Mouse (Mus musculus) left cerebral cortex, postnatal 4 days (tissue): ENCODE measurements at regions not wholly inside any gene's neighbourhood (a gene's known extent, or its start where the extent isn't known, plus 50 kb on each side); places are given as distances from the start of the nearest gene placed in this dataset.

Source experiments
- DNase-seq: peaks from one replicate; pipeline ENCODE4 v3.0.0-alpha.2; 2022
- intact Hi-C: fragments of 180-260 bp; cut with DNase I; formaldehyde crosslinking; loops from one replicate; pipeline ENCODE4 v1.15.1; 2025

DNA sequence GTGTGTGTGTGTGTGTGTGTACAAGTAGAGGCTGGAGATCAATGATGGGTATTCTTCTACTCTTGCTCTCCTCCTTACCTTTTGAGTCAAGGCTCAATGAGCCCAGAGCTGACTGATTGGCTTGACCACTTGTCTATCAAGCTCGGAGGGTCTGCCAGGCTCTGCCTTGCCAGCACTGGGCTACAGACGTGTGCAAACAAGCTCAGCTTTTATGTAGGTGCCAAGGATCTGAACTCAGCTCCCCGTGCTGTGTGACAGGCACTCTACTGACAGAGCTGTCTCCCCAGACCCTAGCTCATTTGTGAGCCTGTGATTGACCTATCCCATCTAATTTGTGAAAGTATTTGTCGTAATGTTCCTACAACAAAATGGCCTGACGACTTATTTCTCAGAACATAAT, 54.2 kb upstream of the Cdc42bpa start:
- intact Hi-C loops = no loop called here
- DNase-seq = no peak

DNA sequence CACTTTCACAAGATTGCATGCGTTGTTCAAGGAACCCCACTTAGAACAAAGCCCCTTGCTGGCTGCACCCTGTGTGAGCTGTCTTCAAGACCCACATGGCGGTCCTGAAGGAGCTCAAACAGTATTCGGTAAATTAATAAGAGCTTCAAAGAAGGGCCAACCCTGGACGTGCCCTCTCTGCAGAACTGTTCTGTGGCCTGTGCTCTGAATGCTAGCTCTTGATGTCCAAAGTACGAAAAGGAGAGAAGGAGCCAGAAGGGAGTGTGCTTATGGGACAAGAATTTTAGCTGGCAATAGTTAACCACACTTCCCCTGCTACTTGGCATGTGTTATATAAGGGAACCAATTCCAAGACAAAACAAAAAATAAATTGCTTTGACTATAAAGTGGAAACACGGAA, 67.6 kb upstream of the Cdc42bpa start:
- no peak for DNase-seq
- intact Hi-C loops = no loop called here

DNA sequence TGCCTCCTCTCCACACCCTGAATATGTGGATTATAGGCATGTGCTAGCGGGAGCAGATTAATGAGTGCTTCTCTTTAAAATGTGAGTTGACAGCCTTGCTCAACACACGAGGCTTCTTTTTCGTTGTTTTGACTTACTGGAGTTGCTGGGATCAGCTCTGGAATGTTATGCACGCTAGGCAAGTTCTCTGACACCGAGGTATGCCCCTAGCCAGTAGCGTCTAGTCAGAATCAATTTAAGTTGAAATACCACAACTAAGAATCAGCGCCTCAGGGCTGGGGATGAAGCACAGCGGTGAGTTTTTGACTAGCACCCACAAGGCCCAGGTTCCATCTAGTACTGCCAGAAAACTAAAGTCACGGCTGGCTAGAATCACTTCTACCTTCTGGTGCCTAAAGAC, 72.4 kb upstream of the Cdc42bpa start:
- intact Hi-C loops = no loop called here
- no peak for DNase-seq

DNA sequence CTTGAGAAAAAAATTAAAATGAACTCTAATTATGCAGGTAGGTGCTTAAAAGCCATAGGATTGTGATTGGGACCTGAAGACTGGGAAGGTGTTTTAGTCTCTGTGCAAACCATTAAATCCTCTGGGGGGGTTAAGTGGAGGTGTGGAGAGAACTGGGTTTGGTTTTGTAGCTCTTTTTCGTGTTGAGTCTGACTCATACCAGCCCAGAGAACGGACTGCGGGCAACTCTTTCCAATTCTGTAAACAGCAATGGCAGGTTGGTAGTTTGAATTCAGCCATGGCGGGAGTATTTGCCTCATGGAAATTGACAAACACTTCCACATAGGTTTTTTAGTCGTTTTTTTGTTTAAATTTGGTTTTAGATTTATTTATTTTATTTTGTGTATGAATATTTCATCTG, 77.7 kb upstream of the Ahctf1 start:
- DNase-seq = no peak
- intact Hi-C loops = no loop called here

DNA sequence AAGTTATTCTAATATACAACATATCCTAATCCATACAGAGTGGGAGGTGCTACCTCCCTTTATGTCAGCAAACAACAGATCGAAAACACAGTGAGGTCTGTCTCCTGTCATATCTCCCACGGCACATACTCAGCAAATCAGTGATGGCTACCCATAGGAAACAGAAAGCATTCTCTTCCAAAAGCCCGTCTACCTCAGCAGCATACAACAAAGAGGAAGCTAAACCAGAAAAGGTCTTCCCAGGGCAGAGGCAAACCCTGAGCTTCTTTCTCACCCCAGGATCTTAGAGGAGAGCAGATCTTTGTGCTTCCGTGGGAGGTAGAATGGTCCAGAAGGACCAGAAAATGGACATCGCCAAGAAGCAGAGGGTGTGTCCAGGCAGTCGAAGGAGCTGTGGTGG, 74.4 kb upstream of the Ahctf1 start:
- intact Hi-C loops = no loop called here
- DNase-seq = no peak

DNA sequence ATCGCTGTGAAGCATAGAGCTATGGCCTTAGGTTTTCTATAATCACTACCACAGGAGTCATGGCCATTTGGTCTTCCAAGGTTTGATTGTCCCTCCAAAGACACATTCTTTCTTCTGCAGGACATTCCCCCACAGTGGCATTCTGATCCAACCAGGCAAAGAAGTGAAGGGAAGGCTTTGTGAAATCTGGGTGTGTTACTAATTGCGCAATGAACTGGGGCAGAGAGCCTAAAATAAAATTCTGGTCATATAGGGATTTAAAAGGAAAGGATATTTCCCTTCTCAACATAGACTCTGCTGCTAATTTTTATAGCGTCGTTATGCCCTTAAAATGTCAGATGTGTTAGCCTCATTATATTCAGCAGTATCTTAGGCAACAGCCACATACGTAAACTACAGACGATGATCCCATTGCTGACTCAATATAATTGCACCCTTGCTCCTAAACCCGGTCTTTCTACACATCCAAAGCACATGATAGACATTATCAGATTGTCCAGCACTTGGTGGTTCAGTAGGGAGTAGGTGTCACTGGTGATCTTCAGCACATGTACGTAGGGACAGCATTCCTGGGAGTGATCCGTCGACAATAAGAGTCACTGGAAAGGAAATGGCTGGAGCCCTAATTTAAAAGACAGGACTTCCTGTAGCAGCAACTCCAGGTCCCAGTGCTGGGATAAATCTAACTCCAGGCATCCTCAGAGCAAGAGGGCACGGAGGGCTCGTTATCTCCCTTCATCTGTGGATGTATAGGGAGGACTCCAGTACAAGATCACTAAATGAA, 70.5 kb upstream of the Ahctf1 start:
- intact Hi-C loops = no loop called here
- DNase-seq = no peak

DNA sequence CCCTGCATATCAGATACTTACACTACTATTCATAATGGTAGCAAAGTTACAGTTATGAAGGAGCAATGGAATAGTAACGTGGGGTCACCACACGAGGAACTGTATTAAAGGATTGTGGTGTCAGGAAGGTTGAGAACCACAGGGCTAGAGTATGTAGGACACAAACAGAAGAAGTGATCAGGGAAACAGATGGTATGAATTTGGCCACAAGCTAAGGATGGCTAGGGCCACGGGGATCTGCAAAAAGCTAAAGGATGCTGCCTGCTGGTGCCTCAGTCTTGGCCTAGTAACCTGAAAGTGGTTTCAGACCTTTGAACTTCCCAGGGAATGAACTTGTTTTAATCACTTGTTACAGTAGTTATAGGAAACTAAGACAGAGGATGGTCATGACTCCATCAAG, 68.5 kb upstream of the Ahctf1 start:
- intact Hi-C loops = no loop called here
- no peak for DNase-seq

DNA sequence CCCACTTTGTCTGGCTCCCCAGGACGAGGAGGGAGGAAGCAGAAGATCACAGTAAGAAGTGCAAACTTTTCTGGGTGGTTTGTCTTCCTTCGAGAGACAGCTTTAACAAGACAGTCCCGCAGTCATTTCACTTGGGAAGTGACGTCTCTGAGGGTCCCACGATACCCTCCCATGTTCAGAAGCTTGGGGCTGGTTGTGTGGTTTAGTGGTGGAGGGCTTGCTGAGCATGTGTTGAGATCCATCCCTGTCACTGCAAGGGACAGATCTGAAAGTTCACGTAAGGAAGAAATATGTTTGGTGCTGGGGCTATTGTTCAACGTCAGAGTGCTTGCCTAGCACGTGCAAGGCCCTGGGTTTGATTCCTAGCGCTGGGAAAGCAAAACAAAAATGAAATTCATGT, 65.2 kb upstream of the Ahctf1 start:
- intact Hi-C loops = no loop called here
- DNase-seq = no peak

DNA sequence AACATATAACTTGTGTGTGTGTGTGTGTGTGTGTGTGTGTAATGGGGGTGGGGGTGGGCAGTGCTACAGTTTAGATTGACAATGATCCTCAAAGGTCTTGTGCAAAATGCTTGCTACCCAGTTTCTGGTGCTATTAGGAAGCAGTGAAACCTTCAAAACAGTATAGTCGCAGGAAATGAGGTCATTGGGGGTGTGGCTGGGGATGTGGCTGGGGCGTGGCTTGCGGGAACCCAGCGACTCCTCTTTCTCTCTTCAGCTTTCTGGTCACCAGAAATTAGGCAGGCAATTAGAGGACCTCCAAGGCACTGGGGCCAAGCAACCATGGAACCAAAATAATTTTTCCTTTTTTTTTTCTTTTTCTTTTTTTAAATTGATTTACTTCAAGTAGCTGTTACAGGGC, 64.0 kb upstream of the Ahctf1 start:
- no peak for DNase-seq
- intact Hi-C loops = no loop called here

DNA sequence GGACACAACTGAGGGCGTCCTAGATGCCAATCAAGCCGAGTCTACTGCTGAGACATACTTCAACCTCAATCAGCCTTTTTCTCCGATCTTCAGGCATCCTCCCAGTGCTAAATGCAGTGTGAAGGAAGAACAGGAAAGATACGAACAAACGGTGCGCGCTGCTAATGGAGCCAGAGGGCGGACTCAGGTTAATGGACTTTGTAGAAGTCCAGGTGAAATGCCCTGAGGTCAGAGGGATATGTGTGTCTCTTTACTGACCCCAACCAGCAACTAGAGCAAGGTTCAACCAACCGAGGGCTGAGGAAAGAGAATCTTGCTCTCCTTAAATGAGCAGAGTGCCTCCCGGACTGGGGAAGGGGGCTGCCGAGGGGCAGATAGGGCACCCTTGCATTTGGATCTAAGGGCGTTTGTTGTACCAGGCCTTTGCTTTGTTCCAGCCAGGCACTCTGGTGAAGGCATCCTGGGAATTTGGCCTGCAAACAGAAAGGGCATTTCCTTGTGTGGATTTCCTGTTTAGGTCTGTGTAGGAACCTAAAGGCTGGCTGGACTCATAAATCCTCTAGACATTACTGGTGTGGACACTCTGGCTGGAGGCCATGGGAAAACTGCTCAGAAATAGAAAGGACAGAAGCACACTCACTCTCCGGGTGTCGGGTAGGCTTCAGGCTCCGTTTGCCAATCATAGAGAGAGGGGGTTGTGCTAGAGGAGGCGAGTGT, 62.7 kb upstream of the Ahctf1 start:
- intact Hi-C loops = no loop called here
- no peak for DNase-seq

DNA sequence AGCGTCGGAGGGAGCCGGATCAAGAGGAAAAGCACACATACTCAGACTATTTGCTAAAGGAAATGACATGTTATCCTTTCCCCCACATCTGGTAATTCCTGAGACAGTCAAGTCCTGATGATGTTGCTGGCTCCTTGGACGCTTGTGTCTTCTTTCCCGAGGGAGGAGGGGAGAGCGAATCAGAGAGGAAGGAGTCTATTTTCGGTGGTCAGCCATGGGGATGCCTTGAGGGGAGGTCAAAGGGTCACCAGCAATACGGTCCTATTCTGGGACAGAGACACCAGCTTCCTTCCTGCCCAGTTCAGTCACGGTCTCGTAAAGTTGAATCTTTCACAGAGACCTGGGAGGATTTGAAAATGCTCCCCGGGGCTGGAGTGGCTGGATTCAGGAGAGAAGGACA, 62.1 kb upstream of the Ahctf1 start:
- intact Hi-C loops = no loop called here

DNA sequence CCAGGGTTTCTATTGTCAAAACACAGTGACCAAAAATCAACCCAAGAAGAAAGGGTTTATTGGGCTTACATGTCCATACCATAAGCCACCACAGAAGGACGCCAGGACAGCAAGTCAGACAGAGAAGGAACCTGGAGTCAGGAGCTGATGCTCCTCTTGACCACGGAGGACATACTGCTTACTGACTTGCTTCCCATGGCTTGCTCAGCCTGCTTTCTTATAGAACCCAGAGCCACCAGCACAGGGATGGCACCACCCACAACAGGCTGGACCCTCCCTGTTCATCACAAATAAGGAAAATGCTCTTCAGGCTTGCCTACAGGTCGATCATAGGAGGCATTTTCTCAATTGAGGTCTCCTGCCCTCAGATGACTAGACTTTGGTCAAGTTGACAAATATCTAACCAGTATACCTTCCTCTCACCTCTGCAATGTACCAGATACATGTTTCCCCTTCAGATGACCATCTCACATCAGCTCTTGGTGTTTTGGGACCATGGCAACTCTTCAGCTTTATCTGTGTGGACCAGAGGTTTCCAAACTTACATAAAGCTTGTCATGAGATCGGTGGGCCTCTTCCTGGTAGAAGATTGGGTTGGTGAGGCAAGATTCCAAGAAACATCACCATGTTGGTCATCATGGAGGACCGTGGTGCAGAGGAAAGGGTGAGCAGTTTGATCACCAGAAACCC, 61.2 kb upstream of the Ahctf1 start:
- no peak for DNase-seq
- intact Hi-C loops = no loop called here

More for the DNA sequence above, 62.1 kb upstream of the Ahctf1 start:
- no peak for DNase-seq

DNA sequence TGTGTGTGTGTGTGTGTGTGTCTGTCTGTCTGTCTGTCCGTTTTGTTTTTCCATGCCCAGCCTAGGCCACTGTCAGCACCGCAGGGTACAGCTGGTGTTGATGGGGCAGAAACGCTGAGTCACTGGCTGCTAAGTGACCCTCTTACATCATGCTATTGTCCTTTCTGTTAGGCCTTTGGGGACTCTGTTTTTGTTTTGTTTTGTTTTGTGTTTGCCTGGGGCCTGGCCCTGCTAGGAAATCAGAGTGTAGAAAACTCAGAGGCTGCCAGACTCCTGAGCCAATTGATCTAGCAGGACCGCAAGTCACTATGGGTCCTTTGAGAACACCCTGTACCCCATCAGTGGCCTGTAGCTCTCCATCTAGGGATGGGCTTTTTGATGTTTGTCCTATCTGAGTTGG, 59.9 kb upstream of the Ahctf1 start:
- intact Hi-C loops = no loop called here
- DNase-seq = no peak

DNA sequence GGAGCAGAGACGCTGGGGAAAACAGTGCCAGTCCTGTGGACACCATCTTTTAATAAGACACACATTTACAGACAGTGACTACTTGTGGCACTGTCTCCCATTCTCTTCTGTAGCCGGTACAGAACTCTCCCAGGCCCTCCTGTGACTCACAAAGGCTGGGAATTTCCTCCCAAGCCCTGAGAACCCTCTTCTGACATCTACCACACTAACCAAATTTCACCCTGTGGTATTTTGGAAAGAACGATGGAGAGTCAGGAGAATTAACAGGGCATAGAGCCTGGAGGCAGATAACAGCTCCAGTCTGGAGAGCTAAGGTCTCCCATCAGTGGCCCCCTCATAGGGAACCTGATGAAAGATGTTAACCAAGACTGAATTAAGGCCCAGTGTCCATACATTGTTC, 59.5 kb upstream of the Ahctf1 start:
- intact Hi-C loops = no loop called here
- no peak for DNase-seq

DNA sequence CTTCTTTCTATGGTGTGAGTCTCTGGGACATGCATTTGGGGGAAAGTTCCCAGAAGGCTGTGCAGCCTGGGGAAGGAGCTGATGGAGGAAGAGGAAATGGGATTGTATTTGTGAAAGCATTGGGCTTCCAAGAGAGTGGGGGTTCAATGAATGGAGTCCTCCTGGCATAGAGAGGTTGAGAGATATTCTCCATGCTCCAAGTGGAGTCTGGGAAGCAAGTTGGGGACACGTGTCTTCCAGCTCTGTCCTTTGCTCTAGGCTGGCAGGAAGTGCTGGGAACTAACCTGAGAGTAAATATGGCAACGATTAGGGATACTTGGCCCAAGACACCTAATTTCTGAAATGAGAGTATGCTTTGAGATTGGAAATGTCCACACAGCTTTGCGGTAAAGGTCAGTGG, 58.3 kb upstream of the Ahctf1 start:
- no peak for DNase-seq
- intact Hi-C loops = no loop called here

DNA sequence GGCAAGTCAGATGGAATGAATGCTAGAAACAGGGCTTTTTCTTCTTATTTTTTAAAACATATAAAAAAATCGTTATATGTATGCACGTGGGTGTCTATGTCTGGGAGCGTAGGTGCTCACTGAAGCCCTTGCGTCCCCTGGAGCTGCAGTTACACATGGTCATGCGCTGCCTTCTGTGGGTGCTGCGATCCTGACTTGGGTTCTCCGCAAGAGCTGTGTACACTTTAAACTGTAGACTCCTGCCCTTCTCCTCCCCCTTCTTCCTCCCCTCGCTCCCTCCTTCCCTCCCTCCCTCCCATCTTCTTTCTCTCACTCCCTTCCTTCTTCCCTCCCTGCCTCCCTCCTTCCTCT, 56.0 kb upstream of the Ahctf1 start:
- no peak for DNase-seq
- intact Hi-C loops = loop anchor here (2.0 to 10.0 kb wide), 2 partner anchors 285 to 355 kb away; no protein-coding TSS in a partner anchor

DNA sequence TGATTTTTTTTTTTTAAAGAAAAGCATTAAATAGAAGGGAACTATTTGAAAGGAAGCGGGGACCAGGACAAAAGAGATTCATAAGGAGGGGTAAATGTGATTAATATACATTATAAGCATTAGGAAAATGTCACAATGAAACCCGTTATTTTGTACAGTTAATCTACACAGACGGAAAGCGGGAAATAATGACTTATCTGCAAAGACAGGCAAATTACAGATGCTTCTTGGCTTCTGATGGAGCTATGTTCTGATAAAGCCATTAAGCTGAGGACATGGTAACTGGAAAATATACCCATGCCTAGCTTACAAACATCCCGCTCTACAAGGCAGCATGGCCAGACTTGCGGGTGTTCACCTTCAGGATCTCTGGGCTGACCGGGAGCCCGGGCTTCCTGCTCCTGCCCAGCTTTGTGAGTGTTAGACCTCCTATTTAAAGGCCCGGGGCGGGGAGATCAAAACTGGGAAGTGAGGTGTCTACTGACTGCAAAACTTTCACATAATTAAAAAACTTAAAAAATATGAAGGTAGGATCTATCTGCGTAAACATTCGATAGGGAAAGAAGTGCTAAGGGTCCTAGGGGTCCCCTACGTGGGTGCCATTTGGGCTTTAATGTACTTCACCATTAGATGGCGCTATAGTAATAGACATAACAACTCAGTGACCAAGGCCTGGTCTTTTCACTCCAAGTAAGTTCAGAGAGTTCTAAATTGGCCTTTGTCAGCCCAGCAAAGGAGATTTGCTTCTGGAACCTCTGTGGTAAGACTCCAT, 55.5 kb upstream of the Ahctf1 start:
- no peak for DNase-seq
- intact Hi-C loops = loop anchor here (2.0 to 10.0 kb wide), 2 partner anchors 286 to 356 kb away; no protein-coding TSS in a partner anchor

DNA sequence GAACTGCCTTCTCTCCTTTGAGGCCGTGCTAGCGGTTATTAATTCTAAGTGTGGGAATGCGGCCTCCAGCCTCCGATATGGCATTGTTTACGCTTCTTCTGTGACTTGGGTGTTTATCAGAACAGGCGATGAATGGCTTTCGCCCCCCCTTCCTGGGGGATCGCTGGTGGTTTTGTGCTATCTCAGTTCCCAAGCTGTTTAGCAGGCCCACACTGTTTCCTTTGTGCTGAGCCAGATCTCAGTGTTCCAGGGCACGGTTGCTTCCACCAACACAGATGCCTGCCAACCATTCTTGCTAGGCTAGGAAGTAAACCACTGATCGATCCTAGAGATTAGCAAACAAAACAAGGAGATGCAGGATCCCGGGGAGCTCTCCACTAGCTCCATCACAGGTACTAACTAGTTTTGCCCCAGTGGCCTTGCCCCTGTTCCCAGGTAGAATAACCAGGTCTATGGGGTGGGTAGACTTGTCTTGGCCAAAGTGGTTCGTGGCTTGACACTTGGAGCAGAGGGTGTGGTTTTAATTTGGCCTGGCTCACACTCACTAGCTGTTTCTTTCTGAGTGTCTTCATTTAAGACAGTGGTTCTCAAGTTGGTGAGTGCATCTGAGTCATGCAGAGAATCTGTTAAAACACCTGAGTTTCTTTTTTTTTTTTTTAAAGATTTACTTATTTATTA, 50.9 kb upstream of the Ahctf1 start:
- DNase-seq = no peak
- intact Hi-C loops = loop anchor here (10.0 kb wide), 1 partner anchor 290 kb away; no protein-coding TSS in a partner anchor
